Mouse (Mus musculus) hindbrain, embryonic 13.5 days (tissue): ENCODE data around the gene Rnf217. TPM values are rescaled to one million over a fixed set of nuclear protein-coding genes. Genes with fewer than 3 reads are reported as not detected.

Experiments
- ATAC-seq: fragments of 200-750 bp; cut with Nextera tagmentation; 2 replicates; pipeline ENCODE4 v1.8.0; 2017; ENCODE audit warnings: moderate TSS enrichment; ENCODE audit not compliant: low FRiP score
- H3K27ac ChIP-seq: fragments of 300-500 bp; sonication (generic); 2 replicates; pipeline ENCODE4 v1.5.1; 2015; ENCODE audit warnings: inconsistent platforms, mild to moderate bottlenecking, moderate library complexity
- H3K27me3 ChIP-seq: fragments of 300-500 bp; sonication (generic); 2 replicates; pipeline ENCODE4 v1.6.1; 2015; ENCODE audit warnings: mild to moderate bottlenecking, inconsistent platforms
- H3K36me3 ChIP-seq: fragments of 300-500 bp; sonication (generic); 2 replicates; pipeline ENCODE4 v1.6.1; 2015; ENCODE audit warnings: mild to moderate bottlenecking, inconsistent platforms
- H3K4me1 ChIP-seq: fragments of 300-500 bp; sonication (generic); replicated peaks from 2 replicates; pipeline ENCODE4 v1.6.1; 2015; ENCODE audit warnings: inconsistent platforms
- H3K4me2 ChIP-seq: fragments of 300-500 bp; sonication (generic); 2 replicates; pipeline ENCODE4 v1.6.1; 2015; ENCODE audit warnings: inconsistent platforms, mild to moderate bottlenecking, moderate library complexity
- H3K4me3 ChIP-seq: fragments of 300-500 bp; sonication (generic); 2 replicates; pipeline ENCODE4 v1.5.1; 2015; ENCODE audit warnings: mild to moderate bottlenecking, inconsistent platforms
- H3K9ac ChIP-seq: fragments of 300-500 bp; sonication (generic); 2 replicates; pipeline ENCODE4 v1.6.1; 2015; ENCODE audit warnings: mild to moderate bottlenecking, inconsistent platforms
- H3K9me3 ChIP-seq: fragments of 300-500 bp; sonication (generic); 2 replicates; pipeline ENCODE4 v1.6.1; 2016; ENCODE audit warnings: inconsistent platforms
- WGBS: fragments of 180-500 bp; shearing (Covaris S2); methylation state at CpG from one replicate; pipeline ENCODE4 v1.1.7; 2015; 5-methylcytosine and 5-hydroxymethylcytosine counted together
- polyA plus RNA-seq: library from polyadenylated mRNA; unstranded; fragments of >200 nt; fragmentation: Nextera tagmentation; extraction: Ambion mirVana; gene quantifications from 2 replicates; pipeline ENCODE4 v1.2.1, GENCODE M21; 2015

The Rnf217 gene
- 1.5 TPM in 2 replicates for polyA plus RNA-seq

DNA sequence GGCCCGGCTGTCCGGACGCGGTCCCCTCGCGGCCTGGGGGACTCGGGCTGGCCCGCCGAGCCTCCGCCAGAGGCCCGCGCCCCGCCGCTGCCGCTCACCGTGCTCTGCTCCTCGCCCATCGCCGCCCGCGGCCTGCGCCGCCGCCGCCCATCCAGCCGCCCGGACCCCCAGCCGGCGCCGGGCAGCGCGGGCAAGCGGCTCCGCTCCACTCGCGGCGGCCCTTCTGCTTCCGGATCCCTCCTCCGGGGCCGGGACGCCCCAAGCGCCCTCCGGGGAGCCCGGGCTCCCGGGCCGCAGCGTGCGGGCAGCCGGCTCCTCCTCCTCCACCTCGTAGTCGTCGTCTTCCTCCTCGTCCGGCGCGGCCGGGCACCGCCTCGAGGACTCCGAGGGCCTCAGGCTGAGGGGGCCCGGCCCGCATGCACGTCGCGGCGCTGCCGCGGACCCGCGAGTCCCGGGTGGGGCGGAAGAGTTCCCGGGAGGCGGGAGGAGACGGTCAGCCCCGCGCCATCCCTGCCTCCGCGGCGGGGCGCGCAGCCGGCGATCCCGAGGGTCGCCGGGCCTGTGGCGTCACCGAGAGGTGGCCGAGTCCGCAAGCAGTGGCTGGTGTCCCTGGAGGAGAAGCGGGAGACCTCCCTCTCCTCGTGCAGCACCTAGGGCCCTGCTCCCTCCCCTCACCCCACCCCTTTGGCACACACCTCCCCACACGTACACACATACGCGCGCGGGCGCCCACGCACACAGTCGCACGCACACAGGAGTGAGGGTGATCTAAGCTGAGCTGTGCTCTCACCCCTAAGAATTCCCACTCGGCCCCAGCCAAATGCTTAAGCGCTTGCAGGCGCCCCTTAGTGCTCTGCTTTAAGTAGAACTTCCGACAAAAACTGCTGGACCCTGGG, at the start of gene Rnf217:
Gene Rnf217, minus strand, starts transcription at position 119 of the 896 bp plus-strand sequence.
- Histone ChIP-seq H3K4me1 (peaks cover 35% of the 10 kb centered on the region), H3K36me3 (no peaks in the 10 kb centered on the region), H3K4me3 (peak within 1 kb of the TSS; percentile 84), H3K27me3 (0 out of 2 replicates have a peak, but pooled peaks cover 3% of the 10 kb centered on the region), H3K27ac (peak within 1 kb of the TSS; percentile 87), H3K4me2 (peak within 1 kb of the TSS; percentile 79), H3K9ac (peak within 1 kb of the TSS; percentile 98), H3K9me3 (no peaks in the 10 kb centered on the region)
- WGBS, result under 1% methylated on average over 83 of the region's 106 CpGs
- peak; percentile 89 for ATAC-seq

DNA sequence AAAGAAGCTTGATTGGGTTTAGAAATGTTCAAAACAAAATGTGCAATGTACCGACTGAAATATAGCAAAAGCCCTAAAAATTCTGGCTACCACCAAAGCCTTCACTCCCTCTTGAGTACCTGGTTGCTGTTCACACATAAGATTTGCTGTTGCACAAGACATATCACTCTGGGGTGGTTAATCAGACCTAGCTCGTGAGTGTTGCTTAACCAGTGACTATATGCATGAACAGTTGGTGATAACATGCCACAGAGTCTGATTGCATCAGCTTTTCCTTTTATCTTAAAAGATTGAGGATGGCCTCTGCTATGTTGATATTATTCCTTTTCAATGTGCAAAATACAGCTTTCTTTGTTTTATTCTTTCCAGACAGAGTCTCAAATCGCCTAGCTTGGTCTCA, 38.3 kb upstream of the Rnf217 start:
- Histone ChIP-seq H3K27me3 (no peaks in the 10 kb centered on the region), H3K9me3 (no peaks in the 10 kb centered on the region), H3K4me2 (no peak overlapping the region), H3K4me1 (no peaks in the 10 kb centered on the region), H3K4me3 (no peak overlapping the region), H3K27ac (no peak overlapping the region), H3K36me3 (no peaks in the 10 kb centered on the region), H3K9ac (no peak overlapping the region)
- ATAC-seq, result no peak
- WGBS, result 89% methylated on average over 3 of the region's 3 CpGs

DNA sequence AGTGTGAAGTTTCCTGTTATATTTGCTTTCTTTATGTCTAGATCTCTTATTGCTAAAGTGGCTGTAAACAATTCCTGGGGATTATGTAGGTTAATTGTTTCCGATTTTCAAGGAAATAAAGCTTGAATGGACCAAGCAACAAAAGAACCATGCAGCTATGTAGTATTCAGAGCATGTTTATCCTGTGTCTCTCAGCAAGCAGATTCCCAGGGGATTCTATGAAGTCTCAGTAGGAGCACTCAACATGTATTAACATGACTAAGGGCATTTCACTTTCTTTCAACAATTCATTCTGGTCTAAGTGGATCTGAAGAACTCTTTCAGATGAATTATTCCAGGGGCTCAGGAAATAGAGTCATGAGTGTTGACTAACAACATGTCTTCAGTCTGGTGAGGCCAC, 37.1 kb upstream of the Rnf217 start:
- H3K4me2 ChIP-seq, result no peak overlapping the region
- H3K27me3 ChIP-seq, result no peaks in the 10 kb centered on the region
- H3K9ac ChIP-seq, result no peak overlapping the region
- no peak for ATAC-seq
- no peak overlapping the region for H3K27ac ChIP-seq
- H3K9me3 ChIP-seq, result no peaks in the 10 kb centered on the region
- H3K36me3 ChIP-seq, result no peaks in the 10 kb centered on the region
- no peaks in the 10 kb centered on the region for H3K4me1 ChIP-seq
- H3K4me3 ChIP-seq, result no peak overlapping the region
- 36% methylated on average over 1 of the region's 1 CpGs for WGBS

DNA sequence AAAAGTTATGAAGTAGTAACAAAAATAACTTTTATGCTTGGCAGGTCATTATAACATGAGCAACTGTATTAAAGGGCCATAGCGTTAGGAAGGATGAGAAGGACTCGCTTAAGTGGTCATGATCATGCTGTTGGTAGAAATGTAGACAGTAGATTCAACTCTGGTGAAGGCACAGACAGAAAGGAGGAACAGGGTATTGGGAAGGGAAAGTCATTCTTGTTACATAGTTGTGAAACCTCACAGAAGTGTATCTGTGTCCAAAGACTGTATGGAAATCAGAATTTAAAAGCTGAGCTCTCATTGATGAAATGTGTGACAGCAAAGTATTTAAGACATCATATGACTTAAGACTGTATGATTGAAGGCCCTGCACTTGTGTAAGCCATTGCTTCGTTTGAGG, 26.1 kb upstream of the Rnf217 start:
- Histone ChIP-seq H3K4me1 (no peaks in the 10 kb centered on the region), H3K4me3 (no peak overlapping the region), H3K4me2 (no peak overlapping the region), H3K9ac (no peak overlapping the region), H3K9me3 (no peaks in the 10 kb centered on the region), H3K27me3 (no peaks in the 10 kb centered on the region), H3K36me3 (no peaks in the 10 kb centered on the region), H3K27ac (no peak overlapping the region)
- WGBS, result 94% methylated on average over 3 of the region's 3 CpGs
- no peak for ATAC-seq

DNA sequence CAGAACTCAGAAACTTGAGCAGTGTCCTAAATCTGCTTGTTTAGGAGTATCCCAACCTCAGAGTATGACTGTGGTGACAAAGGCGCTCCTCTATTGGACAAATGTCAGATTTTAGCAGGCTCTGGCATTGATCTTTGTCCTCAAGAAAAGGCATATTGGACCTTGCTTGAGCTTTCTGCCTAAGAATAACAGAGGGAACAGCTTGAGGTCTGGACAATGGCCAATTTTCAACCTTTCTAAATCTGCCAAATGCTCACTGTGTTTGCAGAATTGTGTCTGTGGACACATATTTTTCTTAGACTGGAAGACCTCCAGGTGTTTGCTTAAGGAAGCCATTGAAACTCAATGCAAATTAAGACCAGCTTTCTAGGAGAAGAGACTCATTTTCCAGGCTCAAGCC, 23.0 kb upstream of the Rnf217 start:
- no peak for ATAC-seq
- Histone ChIP-seq H3K36me3 (no peaks in the 10 kb centered on the region), H3K4me2 (no peak overlapping the region), H3K4me1 (no peaks in the 10 kb centered on the region), H3K9ac (no peak overlapping the region), H3K4me3 (no peak overlapping the region), H3K9me3 (no peaks in the 10 kb centered on the region), H3K27ac (no peak overlapping the region), H3K27me3 (no peaks in the 10 kb centered on the region)
- WGBS, result 85% methylated on average over 1 of the region's 1 CpGs

DNA sequence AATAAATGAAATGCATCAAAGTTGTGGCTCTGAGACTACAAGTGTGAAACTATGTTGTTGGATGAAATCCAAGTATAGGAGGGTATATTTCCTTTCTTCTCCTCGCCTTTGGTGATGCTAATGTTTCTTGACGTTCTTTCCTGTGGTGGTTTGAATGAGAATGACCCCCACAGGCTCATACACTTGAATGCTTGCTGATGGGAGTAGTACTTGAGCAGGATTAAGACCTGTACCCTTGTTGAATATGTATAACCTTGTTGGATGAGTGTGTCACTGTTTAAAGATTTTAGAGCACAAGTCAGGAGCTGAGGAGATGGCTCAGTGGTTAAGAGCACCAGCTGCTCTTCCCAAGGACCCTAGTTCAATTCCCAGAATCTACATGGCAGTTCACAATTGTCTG, 6.4 kb upstream of the Rnf217 start:
- H3K4me3 ChIP-seq, result no peak overlapping the region
- no peaks in the 10 kb centered on the region for H3K36me3 ChIP-seq
- no peaks in the 10 kb centered on the region for H3K9me3 ChIP-seq
- 0 out of 2 replicates have a peak, but pooled peaks cover 3% of the 10 kb centered on the region for H3K27me3 ChIP-seq
- H3K9ac ChIP-seq, result no peak overlapping the region
- no peaks in the 10 kb centered on the region for H3K4me1 ChIP-seq
- 46% methylated on average over 2 of the region's 2 CpGs for WGBS
- H3K4me2 ChIP-seq, result no peak overlapping the region
- H3K27ac ChIP-seq, result no peak overlapping the region
- no peak for ATAC-seq

DNA sequence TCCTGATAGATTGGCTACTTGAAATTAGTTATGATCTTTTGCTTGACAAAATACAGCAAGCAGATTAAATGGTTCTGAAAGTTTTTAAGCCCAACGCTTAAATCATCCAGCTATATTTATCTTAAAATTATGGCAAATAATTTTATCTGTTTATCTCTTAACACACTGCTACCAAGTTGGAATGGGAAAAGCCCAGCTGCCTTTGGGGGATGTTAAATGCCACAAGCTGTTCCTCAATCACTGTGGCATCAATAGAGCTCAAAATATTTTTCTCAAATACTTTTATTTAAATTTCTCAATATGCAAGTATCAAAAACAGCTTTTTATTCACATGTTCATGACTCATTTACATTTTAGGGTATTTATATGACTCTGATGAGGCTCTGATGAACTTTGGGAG, 5.1 kb upstream of the Rnf217 start:
- Histone ChIP-seq H3K36me3 (no peaks in the 10 kb centered on the region), H3K9me3 (no peaks in the 10 kb centered on the region), H3K4me1 (peaks cover 3% of the 10 kb centered on the region; the same call in 1 of the 2 replicates), H3K9ac (no peak overlapping the region), H3K27me3 (0 out of 2 replicates have a peak, but pooled peaks cover 3% of the 10 kb centered on the region), H3K27ac (no peak overlapping the region), H3K4me3 (no peak overlapping the region), H3K4me2 (no peak overlapping the region)
- WGBS, result 90% methylated on average over 1 of the region's 1 CpGs
- ATAC-seq, result no peak

DNA sequence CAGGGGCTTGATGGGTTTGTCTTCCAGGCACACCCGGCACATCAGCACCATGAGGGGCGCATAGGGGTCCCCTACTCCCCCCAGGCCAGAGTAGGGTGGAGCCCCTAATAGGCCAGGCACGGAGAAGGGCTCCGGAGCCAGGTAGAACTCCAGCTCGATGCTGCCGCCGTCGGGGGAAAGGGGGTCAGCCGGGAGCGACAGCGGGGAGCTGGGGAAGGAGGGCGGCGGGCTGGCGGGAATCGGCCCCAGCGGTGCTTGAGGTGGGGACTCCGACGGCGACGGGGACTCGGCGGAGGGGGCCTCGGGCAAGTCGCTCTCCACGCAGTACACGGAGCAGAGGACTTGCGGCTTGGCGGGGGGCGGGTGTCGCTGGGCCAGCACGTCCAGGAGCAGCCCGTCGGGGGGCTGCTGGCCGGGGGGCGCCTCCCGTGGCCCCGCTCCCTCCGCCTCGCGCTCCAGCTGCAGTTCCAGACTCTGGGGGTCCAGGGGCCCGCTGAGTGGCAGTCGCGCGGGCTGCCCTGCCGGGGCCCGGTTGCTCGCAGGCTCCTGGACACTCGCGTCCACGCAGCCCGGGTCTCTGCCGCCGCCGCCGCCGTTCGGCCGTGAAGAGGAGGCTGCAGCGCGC, 431 bp downstream of the Rnf217 start:
- H3K4me1 ChIP-seq, result peaks cover 35% of the 10 kb centered on the region
- ATAC-seq, result peak; percentile 70
- 0 out of 2 replicates have a peak, but pooled peaks cover 3% of the 10 kb centered on the region for H3K27me3 ChIP-seq
- H3K9ac ChIP-seq, result peak overlapping the region; percentile 98
- H3K27ac ChIP-seq, result peak overlapping the region; percentile 87
- no peaks in the 10 kb centered on the region for H3K9me3 ChIP-seq
- no peaks in the 10 kb centered on the region for H3K36me3 ChIP-seq
- peak overlapping the region; percentile 84 for H3K4me3 ChIP-seq
- 2% methylated on average over 34 of the region's 60 CpGs for WGBS
- H3K4me2 ChIP-seq, result peak overlapping the region; percentile 79

DNA sequence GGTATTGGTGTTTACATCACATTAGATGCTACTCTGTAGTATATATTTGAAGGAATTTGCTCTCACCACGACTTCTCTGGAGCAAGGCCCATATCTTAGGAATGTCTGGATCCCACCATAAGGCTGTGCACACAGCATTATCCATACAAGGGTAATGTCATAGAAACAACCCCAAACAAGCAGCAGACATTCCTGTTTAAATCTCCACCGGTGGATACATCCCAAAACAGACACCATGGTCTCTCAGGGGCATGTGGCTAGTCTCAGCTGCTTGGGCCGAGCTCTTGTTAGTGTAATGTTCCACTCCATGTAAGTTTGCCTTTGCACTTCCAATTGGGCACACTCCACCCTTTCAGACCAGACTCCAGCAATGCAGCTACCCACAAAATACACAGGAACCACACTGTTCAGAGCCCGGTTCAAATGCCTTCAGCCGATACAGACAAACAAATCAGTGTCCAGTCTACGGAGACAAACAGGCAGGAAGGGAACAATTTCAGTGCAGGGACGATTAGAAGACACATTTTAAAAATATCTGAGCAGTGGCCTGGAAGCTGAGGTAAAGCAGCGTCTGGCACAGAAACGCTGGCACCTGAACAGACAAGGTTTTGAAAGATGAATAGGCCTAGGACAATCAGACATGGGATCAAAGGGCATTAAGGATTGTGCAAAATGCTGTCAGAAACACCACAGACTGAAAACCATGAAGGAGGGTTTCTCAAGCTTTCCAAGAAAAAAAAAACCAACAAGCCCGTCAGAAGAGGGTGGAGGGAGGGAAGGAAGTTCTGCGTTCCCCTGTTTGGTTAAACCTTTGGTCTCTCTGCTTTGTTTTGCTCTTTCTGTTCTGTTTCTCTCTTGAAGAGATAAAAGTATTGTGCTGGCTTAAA, 1.8 kb downstream of the Rnf217 start:
- WGBS, result 19% methylated on average over 11 of the region's 11 CpGs
- Histone ChIP-seq H3K27ac (no peak overlapping the region), H3K4me2 (peak overlapping the region; percentile 79), H3K27me3 (0 out of 2 replicates have a peak, but pooled peaks cover 3% of the 10 kb centered on the region), H3K4me3 (peak overlapping the region; percentile 84), H3K4me1 (peaks cover 35% of the 10 kb centered on the region), H3K9me3 (no peaks in the 10 kb centered on the region), H3K36me3 (no peaks in the 10 kb centered on the region), H3K9ac (peak overlapping the region; percentile 98)
- ATAC-seq, result no peak

DNA sequence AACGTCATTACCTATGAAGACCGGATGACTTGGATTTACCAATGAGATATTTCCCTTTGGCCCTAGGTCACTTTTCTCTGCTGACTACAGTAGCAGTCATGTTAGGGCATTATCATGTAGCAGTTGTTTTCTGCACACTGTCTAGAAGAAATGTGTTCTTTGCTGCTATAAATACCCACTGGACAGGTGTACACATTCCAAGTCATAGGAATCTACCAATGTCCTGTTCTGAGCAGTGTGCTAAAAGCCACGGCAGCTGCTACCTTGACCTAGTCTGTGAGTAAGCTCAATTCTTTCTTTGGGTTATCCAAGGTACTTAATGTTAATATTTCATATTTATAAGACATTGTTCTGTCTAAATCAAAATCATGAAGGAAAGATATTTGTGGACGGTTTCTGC, 5.1 kb downstream of the Rnf217 start:
- no peak overlapping the region for H3K27ac ChIP-seq
- H3K4me2 ChIP-seq, result no peak overlapping the region
- H3K4me3 ChIP-seq, result no peak overlapping the region
- no peaks in the 10 kb centered on the region for H3K36me3 ChIP-seq
- no peaks in the 10 kb centered on the region for H3K27me3 ChIP-seq
- no peaks in the 10 kb centered on the region for H3K9me3 ChIP-seq
- H3K9ac ChIP-seq, result no peak overlapping the region
- ATAC-seq, result no peak
- WGBS, result 95% methylated on average over 4 of the region's 4 CpGs
- H3K4me1 ChIP-seq, result peaks cover 32% of the 10 kb centered on the region

DNA sequence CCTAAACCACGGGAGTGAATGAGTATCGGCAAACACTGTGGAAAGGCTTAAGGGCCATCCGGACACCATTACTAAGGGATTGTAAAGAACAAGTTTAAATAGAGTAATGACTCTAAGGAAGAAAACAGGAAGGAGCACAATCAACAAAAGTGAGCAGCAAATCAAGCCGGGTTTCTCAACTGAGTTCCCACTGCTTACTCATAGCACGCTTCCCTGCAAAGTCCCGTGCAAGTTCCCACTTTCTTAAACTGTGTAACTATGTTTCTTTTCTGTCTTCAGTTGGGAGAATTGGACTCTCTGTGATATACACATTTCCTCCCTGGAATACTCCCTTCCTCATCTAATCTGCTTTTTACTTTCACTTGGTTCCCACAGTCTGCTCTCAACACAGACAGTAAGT, 8.9 kb downstream of the Rnf217 start:
- ATAC-seq, result no peak
- Histone ChIP-seq H3K9ac (no peak overlapping the region), H3K27me3 (no peaks in the 10 kb centered on the region), H3K4me1 (0 out of 2 replicates have a peak, but pooled peaks cover 1% of the 10 kb centered on the region), H3K4me3 (no peak overlapping the region), H3K9me3 (no peaks in the 10 kb centered on the region), H3K27ac (no peak overlapping the region), H3K4me2 (no peak overlapping the region), H3K36me3 (no peaks in the 10 kb centered on the region)
- WGBS, result 95% methylated on average over 6 of the region's 6 CpGs

DNA sequence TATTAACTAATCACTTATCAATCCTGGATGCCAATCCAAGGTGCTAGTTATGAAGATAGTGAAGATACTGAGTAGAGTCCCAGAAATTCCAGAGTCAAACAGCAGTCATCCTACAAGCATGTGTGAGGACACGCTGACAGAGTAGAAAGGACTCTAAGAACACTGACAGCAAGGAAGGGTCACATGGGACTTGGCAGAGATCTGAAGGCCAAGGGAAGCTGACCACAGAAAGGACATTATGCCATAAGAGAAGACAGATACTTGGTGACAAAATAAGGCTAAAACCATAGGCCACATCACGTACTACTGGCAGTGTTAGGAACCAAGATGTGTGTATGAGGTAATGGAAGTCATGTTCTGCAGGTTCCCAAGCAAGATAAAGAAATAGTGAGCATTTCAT, 11.1 kb downstream of the Rnf217 start:
- Histone ChIP-seq H3K4me1 (peaks cover 10% of the 10 kb centered on the region), H3K27me3 (no peaks in the 10 kb centered on the region)

More for the DNA sequence above, 11.1 kb downstream of the Rnf217 start:
- H3K36me3 ChIP-seq, result no peaks in the 10 kb centered on the region
- 90% methylated on average over 2 of the region's 2 CpGs for WGBS
- no peaks in the 10 kb centered on the region for H3K9me3 ChIP-seq
- H3K4me3 ChIP-seq, result no peak overlapping the region
- no peak overlapping the region for H3K27ac ChIP-seq
- H3K4me2 ChIP-seq, result no peak overlapping the region
- H3K9ac ChIP-seq, result no peak overlapping the region
- ATAC-seq, result no peak
